Mouse (Mus musculus) C2C12 (cell line): ENCODE measurements at regions not wholly inside any gene's neighbourhood (a gene's known extent, or its start where the extent isn't known, plus 50 kb on each side); places are given as distances from the start of the nearest gene placed in this dataset.

Experiments
- CEBPB ChIP-seq: IDR thresholded peaks from one replicate; pipeline ENCODE4 v1.6.1; 2011; ENCODE audit warnings: low read depth, mild to moderate bottlenecking, control low read depth, moderate library complexity
- CTCF ChIP-seq: IDR thresholded peaks from one replicate; pipeline ENCODE4 v1.5.1; 2011; ENCODE audit not compliant: control insufficient read depth, insufficient read depth, insufficient read length
- MAX ChIP-seq: IDR thresholded peaks from one replicate; pipeline ENCODE4 v1.6.1; 2011; ENCODE audit warnings: mild to moderate bottlenecking, control low read depth

GRCm38 (mm10) chr15:42280810-42281209 is 2146.6 kb downstream of the 9330182O14Rik start:
- TF ChIP-seq CEBPB: no peak
- no peak for TF ChIP-seq MAX
- TF ChIP-seq CTCF: no peak
